Mouse (Mus musculus): ENCODE measurements at regions not wholly inside any gene's neighbourhood (a gene's known extent, or its start where the extent isn't known, plus 50 kb on each side); places are given as distances from the start of the nearest gene placed in this dataset.

- Histone ChIP-seq H3K4me2 (ENCODE audit: low read depth, low read length) (no peak overlapping the region), H3K9me3 (replicated peaks; ENCODE audit: control insufficient read depth, low read length) (no peaks in the 10 kb centered on the region), H3K9ac (ENCODE audit: low read depth, low read length) (no peak overlapping the region), H3K36me3 (ENCODE audit: control insufficient read depth, insufficient read depth) (no peaks in the 10 kb centered on the region), H3K4me3 (ENCODE audit: low read depth, low read length) (no peak overlapping the region), H3K27ac (ENCODE audit: low read length) (no peak overlapping the region), H3K4me1 (ENCODE audit: control insufficient read depth, low read depth, low read length) (no peaks in the 10 kb centered on the region), H3K27me3 (ENCODE audit: control insufficient read depth, insufficient read depth, low read depth, low read length) (no peaks in the 10 kb centered on the region)
- WGBS (ENCODE audit: insufficient replicate concordance): 40% methylated on average over 3 of the region's 3 CpGs
- ATAC-seq (ENCODE audit: low read depth): no peak
Observed at GRCm38 (mm10) chr1:184439506-184439905, 292.9 kb downstream of the Hlx start.

- Histone ChIP-seq H3K27me3 (ENCODE audit: control insufficient read depth, insufficient read depth, low read depth, low read length) (no peaks in the 10 kb centered on the region), H3K27ac (ENCODE audit: low read length) (no peak overlapping the region), H3K4me1 (ENCODE audit: control insufficient read depth, low read depth, low read length) (no peaks in the 10 kb centered on the region), H3K36me3 (ENCODE audit: control insufficient read depth, insufficient read depth) (no peaks in the 10 kb centered on the region), H3K9ac (ENCODE audit: low read depth, low read length) (no peak overlapping the region), H3K9me3 (replicated peaks; ENCODE audit: control insufficient read depth, low read length) (no peaks in the 10 kb centered on the region), H3K4me2 (ENCODE audit: low read depth, low read length) (no peak overlapping the region), H3K4me3 (ENCODE audit: low read depth, low read length) (no peak overlapping the region)
- ATAC-seq (ENCODE audit: low read depth): no peak
- whole genome bisulfite sequencing (ENCODE audit: insufficient replicate concordance): 60% methylated on average over 3 of the region's 3 CpGs
Observed at GRCm38 (mm10) chr1:184436387-184436786, 296.0 kb downstream of the Hlx start.

GRCm38 (mm10) chr1:184428612-184429011 lies 303.8 kb downstream of the Hlx start:
- ATAC-seq (ENCODE audit: low read depth): no peak
- no peak overlapping the region for H3K4me2 ChIP-seq (ENCODE audit: low read depth, low read length)
- no peak overlapping the region for H3K27ac ChIP-seq (ENCODE audit: low read length)
- no peaks in the 10 kb centered on the region for H3K27me3 ChIP-seq (ENCODE audit: control insufficient read depth, insufficient read depth, low read depth, low read length)
- H3K4me3 ChIP-seq (ENCODE audit: low read depth, low read length): no peak overlapping the region
- 53% methylated on average over 8 of the region's 8 CpGs for WGBS (ENCODE audit: insufficient replicate concordance)
- no peaks in the 10 kb centered on the region for H3K9me3 ChIP-seq (replicated peaks; ENCODE audit: control insufficient read depth, low read length)
- no peaks in the 10 kb centered on the region for H3K4me1 ChIP-seq (ENCODE audit: control insufficient read depth, low read depth, low read length)
- H3K36me3 ChIP-seq (ENCODE audit: control insufficient read depth, insufficient read depth): no peaks in the 10 kb centered on the region
- no peak overlapping the region for H3K9ac ChIP-seq (ENCODE audit: low read depth, low read length)

- no peaks in the 10 kb centered on the region for H3K27me3 ChIP-seq (ENCODE audit: control insufficient read depth, insufficient read depth, low read depth, low read length)
- no peak overlapping the region for H3K4me2 ChIP-seq (ENCODE audit: low read depth, low read length)
- H3K36me3 ChIP-seq (ENCODE audit: control insufficient read depth, insufficient read depth): no peaks in the 10 kb centered on the region
- no peak for ATAC-seq (ENCODE audit: low read depth)
- no peaks in the 10 kb centered on the region for H3K9me3 ChIP-seq (replicated peaks; ENCODE audit: control insufficient read depth, low read length)
- H3K27ac ChIP-seq (ENCODE audit: low read length): no peak overlapping the region
- no peak overlapping the region for H3K4me3 ChIP-seq (ENCODE audit: low read depth, low read length)
- H3K9ac ChIP-seq (ENCODE audit: low read depth, low read length): no peak overlapping the region
- WGBS (ENCODE audit: insufficient replicate concordance): 69% methylated on average over 3 of the region's 3 CpGs
- H3K4me1 ChIP-seq (ENCODE audit: control insufficient read depth, low read depth, low read length): no peaks in the 10 kb centered on the region
Observed at GRCm38 (mm10) chr1:184428035-184428434, 304.4 kb downstream of the Hlx start.

GRCm38 (mm10) chr1:184425694-184426093 lies 306.7 kb downstream of the Hlx start:
- WGBS (ENCODE audit: insufficient replicate concordance): 81% methylated on average over 1 of the region's 1 CpGs

GRCm38 (mm10) chr1:184424035-184424434 lies 308.4 kb downstream of the Hlx start:
- Histone ChIP-seq H3K9ac (ENCODE audit: low read depth, low read length) (no peak overlapping the region), H3K4me1 (ENCODE audit: control insufficient read depth, low read depth, low read length) (no peaks in the 10 kb centered on the region), H3K27ac (ENCODE audit: low read length) (no peak overlapping the region), H3K9me3 (replicated peaks; ENCODE audit: control insufficient read depth, low read length) (no peaks in the 10 kb centered on the region), H3K4me2 (ENCODE audit: low read depth, low read length) (no peak overlapping the region), H3K4me3 (ENCODE audit: low read depth, low read length) (no peak overlapping the region), H3K27me3 (ENCODE audit: control insufficient read depth, insufficient read depth, low read depth, low read length) (no peaks in the 10 kb centered on the region), H3K36me3 (ENCODE audit: control insufficient read depth, insufficient read depth) (no peaks in the 10 kb centered on the region)
- WGBS (ENCODE audit: insufficient replicate concordance): 61% methylated on average over 2 of the region's 2 CpGs
- ATAC-seq (ENCODE audit: low read depth): no peak

More at GRCm38 (mm10) chr1:184425694-184426093, 306.7 kb downstream of the Hlx start:
- no peaks in the 10 kb centered on the region for H3K36me3 ChIP-seq (ENCODE audit: control insufficient read depth, insufficient read depth)
- no peak for ATAC-seq (ENCODE audit: low read depth)
- no peak overlapping the region for H3K9ac ChIP-seq (ENCODE audit: low read depth, low read length)
- no peak overlapping the region for H3K4me3 ChIP-seq (ENCODE audit: low read depth, low read length)
- H3K9me3 ChIP-seq (replicated peaks; ENCODE audit: control insufficient read depth, low read length): no peaks in the 10 kb centered on the region
- H3K4me2 ChIP-seq (ENCODE audit: low read depth, low read length): no peak overlapping the region
- no peaks in the 10 kb centered on the region for H3K27me3 ChIP-seq (ENCODE audit: control insufficient read depth, insufficient read depth, low read depth, low read length)
- H3K27ac ChIP-seq (ENCODE audit: low read length): no peak overlapping the region
- no peaks in the 10 kb centered on the region for H3K4me1 ChIP-seq (ENCODE audit: control insufficient read depth, low read depth, low read length)

- no peak for ATAC-seq (ENCODE audit: low read depth)
- 56% methylated on average over 12 of the region's 12 CpGs for WGBS (ENCODE audit: insufficient replicate concordance)
- Histone ChIP-seq H3K9ac (ENCODE audit: low read depth, low read length) (no peak overlapping the region), H3K4me3 (ENCODE audit: low read depth, low read length) (no peak overlapping the region), H3K4me1 (ENCODE audit: control insufficient read depth, low read depth, low read length) (no peaks in the 10 kb centered on the region), H3K9me3 (replicated peaks; ENCODE audit: control insufficient read depth, low read length) (no peaks in the 10 kb centered on the region), H3K36me3 (ENCODE audit: control insufficient read depth, insufficient read depth) (no peaks in the 10 kb centered on the region), H3K27ac (ENCODE audit: low read length) (no peak overlapping the region), H3K27me3 (ENCODE audit: control insufficient read depth, insufficient read depth, low read depth, low read length) (no peaks in the 10 kb centered on the region), H3K4me2 (ENCODE audit: low read depth, low read length) (no peak overlapping the region)
Observed at GRCm38 (mm10) chr1:184412596-184412995, 319.8 kb downstream of the Hlx start.

- Histone ChIP-seq H3K4me1 (ENCODE audit: control insufficient read depth, low read depth, low read length) (no peaks in the 10 kb centered on the region), H3K4me3 (ENCODE audit: low read depth, low read length) (no peak overlapping the region), H3K9ac (ENCODE audit: low read depth, low read length) (no peak overlapping the region), H3K4me2 (ENCODE audit: low read depth, low read length) (no peak overlapping the region), H3K27me3 (ENCODE audit: control insufficient read depth, insufficient read depth, low read depth, low read length) (no peaks in the 10 kb centered on the region), H3K9me3 (replicated peaks; ENCODE audit: control insufficient read depth, low read length) (no peaks in the 10 kb centered on the region), H3K36me3 (ENCODE audit: control insufficient read depth, insufficient read depth) (no peaks in the 10 kb centered on the region), H3K27ac (ENCODE audit: low read length) (no peak overlapping the region)
- WGBS (ENCODE audit: insufficient replicate concordance): 34% methylated on average over 3 of the region's 3 CpGs
- no peak for ATAC-seq (ENCODE audit: low read depth)
Observed at GRCm38 (mm10) chr1:184411066-184411465, 321.4 kb downstream of the Hlx start.

GRCm38 (mm10) chr1:184409986-184410385 lies 322.4 kb downstream of the Hlx start:
- no peak overlapping the region for H3K4me3 ChIP-seq (ENCODE audit: low read depth, low read length)
- no peaks in the 10 kb centered on the region for H3K4me1 ChIP-seq (ENCODE audit: control insufficient read depth, low read depth, low read length)
- H3K36me3 ChIP-seq (ENCODE audit: control insufficient read depth, insufficient read depth): no peaks in the 10 kb centered on the region
- no peaks in the 10 kb centered on the region for H3K9me3 ChIP-seq (replicated peaks; ENCODE audit: control insufficient read depth, low read length)
- no peak overlapping the region for H3K27ac ChIP-seq (ENCODE audit: low read length)
- no peak for ATAC-seq (ENCODE audit: low read depth)
- WGBS (ENCODE audit: insufficient replicate concordance): 68% methylated on average over 7 of the region's 7 CpGs
- no peaks in the 10 kb centered on the region for H3K27me3 ChIP-seq (ENCODE audit: control insufficient read depth, insufficient read depth, low read depth, low read length)
- no peak overlapping the region for H3K9ac ChIP-seq (ENCODE audit: low read depth, low read length)
- H3K4me2 ChIP-seq (ENCODE audit: low read depth, low read length): no peak overlapping the region

- 67% methylated on average over 6 of the region's 6 CpGs for WGBS (ENCODE audit: insufficient replicate concordance)
- H3K27ac ChIP-seq (ENCODE audit: low read length): no peak overlapping the region
- H3K27me3 ChIP-seq (ENCODE audit: control insufficient read depth, insufficient read depth, low read depth, low read length): no peaks in the 10 kb centered on the region
- no peaks in the 10 kb centered on the region for H3K36me3 ChIP-seq (ENCODE audit: control insufficient read depth, insufficient read depth)
- H3K4me1 ChIP-seq (ENCODE audit: control insufficient read depth, low read depth, low read length): no peaks in the 10 kb centered on the region
- no peaks in the 10 kb centered on the region for H3K9me3 ChIP-seq (replicated peaks; ENCODE audit: control insufficient read depth, low read length)
- no peak for ATAC-seq (ENCODE audit: low read depth)
- H3K9ac ChIP-seq (ENCODE audit: low read depth, low read length): no peak overlapping the region
- H3K4me3 ChIP-seq (ENCODE audit: low read depth, low read length): no peak overlapping the region
- no peak overlapping the region for H3K4me2 ChIP-seq (ENCODE audit: low read depth, low read length)
Observed at GRCm38 (mm10) chr1:184402985-184403384, 329.4 kb downstream of the Hlx start.
